Mouse (Mus musculus): ENCODE data around the gene Susd4. TPM values are rescaled to one million over a fixed set of nuclear protein-coding genes. Genes with fewer than 3 reads are reported as not detected.

Susd4 gene
- total RNA-seq, 2 experiments from 2014 or later, result 4.1 to 5.2 TPM

- no peak for DNase-seq (ENCODE audit: low spot score in 2 of 2)
Measured at GRCm38 (mm10) chr1:182914121-182914908, 150.7 kb downstream of the Susd4 start.

GRCm38 (mm10) chr1:182916166-182916565 lies 152.5 kb downstream of the Susd4 start:
- DNase-seq (ENCODE audit: low spot score in 2 of 2), result no peak

- no peak for DNase-seq (ENCODE audit: low spot score in 2 of 2)
Measured at GRCm38 (mm10) chr1:182918718-182919346, 155.2 kb downstream of the Susd4 start.

GRCm38 (mm10) chr1:182922824-182923223 lies 159.2 kb downstream of the Susd4 start:
- DNase-seq (ENCODE audit: low spot score in 2 of 2), result no peak

- DNase-seq (ENCODE audit: low spot score in 2 of 2), result no peak
Measured at GRCm38 (mm10) chr1:182926465-182926864, 162.8 kb downstream of the Susd4 start.

- no peak for DNase-seq (ENCODE audit: low spot score in 2 of 2)
Measured at GRCm38 (mm10) chr1:182927878-182928851, 164.5 kb downstream of the Susd4 start.

- DNase-seq (ENCODE audit: low spot score in 2 of 2), result no peak
Measured at GRCm38 (mm10) chr1:182935469-182935868, 171.8 kb downstream of the Susd4 start.

GRCm38 (mm10) chr1:182937486-182938120 lies 173.9 kb downstream of the Susd4 start:
- no peak for DNase-seq (ENCODE audit: low spot score in 2 of 2)

- peak in 1 of 2 experiments; percentile 4 for DNase-seq (ENCODE audit: low spot score in 2 of 2)
Measured at GRCm38 (mm10) chr1:182941921-182942320, 178.3 kb downstream of the Susd4 start.

- no peak for DNase-seq (ENCODE audit: low spot score in 2 of 2)
Measured at GRCm38 (mm10) chr1:182943911-182944310, 180.3 kb downstream of the Susd4 start.

GRCm38 (mm10) chr1:182944638-182945037 lies 181.0 kb downstream of the Susd4 start:
- no peak for DNase-seq (ENCODE audit: low spot score in 2 of 2)

GRCm38 (mm10) chr1:182945561-182945960 lies 181.9 kb downstream of the Susd4 start:
- DNase-seq (ENCODE audit: low spot score in 2 of 2), result no peak

Other genes with a start within 250 kb of the Susd4 start
- gene Capn2, start 246.3 kb upstream of the Susd4 start, total RNA-seq (2021), result 100 to 1,000 TPM in 1 of 2 experiments, 10 to 100 TPM in 1; 63.1 to 122 TPM
- under 1 TPM; 0.19 to 0.33 TPM for gene Capn8, start 198.9 kb upstream of the Susd4 start, total RNA-seq (2021)
- gene Ccdc185, start 14.7 kb upstream of the Susd4 start, total RNA-seq (2021), result not detected
- gene Tlr5, start 190.9 kb downstream of the Susd4 start, total RNA-seq (2021), result 1 to 10 TPM; 1.3 to 2.4 TPM

Data from adrenal gland, adult 18-20 months (tissue).